Mouse (Mus musculus): ENCODE measurements at regions not wholly inside any gene's neighbourhood (a gene's known extent, or its start where the extent isn't known, plus 50 kb on each side); places are given as distances from the start of the nearest gene placed in this dataset.

GRCm38 (mm10) chr16:24143894-24144293 is 155.2 kb upstream of the Bcl6 start:
- no peak for DNase-seq (ENCODE audit: low spot score)

- DNase-seq (ENCODE audit: low spot score) = no peak
Observed at GRCm38 (mm10) chr16:24142915-24143541, 154.4 kb upstream of the Bcl6 start.

DNA sequence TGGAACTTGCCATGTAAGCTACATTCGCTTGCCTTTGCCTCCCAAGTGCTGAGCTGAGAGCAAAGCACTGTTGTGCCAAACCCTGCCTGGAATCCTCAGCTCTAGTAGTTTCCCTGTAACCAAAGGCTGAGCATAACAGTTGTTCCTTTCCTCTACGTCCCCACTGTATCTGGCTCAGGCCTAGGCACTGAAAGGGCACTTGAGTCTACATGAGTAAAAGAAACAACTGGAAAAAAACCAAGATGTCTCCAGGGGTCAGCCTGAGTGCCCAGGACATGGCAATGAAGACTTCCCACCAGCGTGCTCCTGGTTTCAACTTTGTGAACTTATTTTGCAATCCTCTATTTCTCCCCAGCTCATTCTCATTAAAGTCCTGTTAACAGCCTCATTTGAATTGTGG is 150.5 kb upstream of the Bcl6 start:
- DNase-seq (ENCODE audit: low spot score) = no peak

DNA sequence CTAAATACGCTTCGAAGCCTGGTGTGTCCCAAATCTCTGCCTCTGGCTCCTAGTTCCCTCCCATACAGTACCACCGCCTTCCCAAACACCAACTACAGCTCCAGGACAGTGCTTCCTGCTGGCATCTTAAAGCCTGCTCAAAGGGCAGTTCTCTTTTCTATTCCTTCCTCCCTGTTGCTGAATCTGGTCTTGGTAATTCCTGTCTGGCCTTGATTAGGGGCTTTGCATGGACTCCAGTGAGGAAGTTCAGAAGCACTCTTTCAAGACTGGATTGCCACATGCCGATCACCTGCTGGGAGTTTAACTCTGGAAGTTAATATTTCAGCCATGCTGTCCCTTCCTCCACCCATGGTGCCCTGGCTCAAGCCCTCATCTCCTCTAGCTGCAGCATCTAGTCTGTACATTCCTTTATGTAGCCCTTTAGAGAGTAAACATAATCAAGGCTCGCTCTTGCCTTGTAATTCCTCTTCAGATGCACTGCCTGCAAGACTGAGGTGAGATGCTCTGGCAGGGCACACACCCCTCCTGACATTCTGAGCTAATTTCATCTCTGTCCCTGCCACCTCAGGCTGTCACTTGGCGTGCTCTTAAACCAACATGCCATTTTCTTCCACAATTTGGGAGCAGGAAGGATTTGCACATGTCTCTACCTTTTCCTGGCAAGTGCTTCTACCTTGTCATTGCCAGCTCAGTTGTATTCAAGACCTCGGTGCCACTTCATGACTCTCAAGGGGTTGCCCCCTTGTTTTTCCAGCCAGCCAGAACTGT is 148.8 kb upstream of the Bcl6 start:
- DNase-seq (ENCODE audit: low spot score) = no peak

- no peak for DNase-seq (ENCODE audit: low spot score)
Observed at GRCm38 (mm10) chr16:24136483-24137148, 148.0 kb upstream of the Bcl6 start.

GRCm38 (mm10) chr16:24135841-24136240 is 147.2 kb upstream of the Bcl6 start:
- no peak for DNase-seq (ENCODE audit: low spot score)

DNA sequence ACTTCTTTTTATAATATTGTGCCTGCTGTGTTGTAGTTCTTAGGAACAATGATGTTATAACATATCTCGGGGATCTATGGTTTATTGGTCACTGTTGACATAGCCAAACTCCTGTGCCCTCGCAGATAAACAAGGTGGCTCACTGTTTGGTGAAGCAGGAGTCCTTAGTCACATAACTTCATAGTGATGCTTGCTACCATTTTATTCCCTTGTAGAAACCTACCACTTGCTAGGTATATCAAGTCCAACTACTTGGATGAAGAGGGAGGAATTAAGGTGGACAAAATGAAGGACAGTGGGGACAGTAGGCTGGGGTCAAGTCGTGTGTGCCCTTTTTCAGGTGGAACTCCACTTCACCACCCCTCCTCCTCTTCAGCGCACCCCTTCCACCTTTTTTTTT is 146.7 kb upstream of the Bcl6 start:
- no peak for DNase-seq (ENCODE audit: low spot score)

DNA sequence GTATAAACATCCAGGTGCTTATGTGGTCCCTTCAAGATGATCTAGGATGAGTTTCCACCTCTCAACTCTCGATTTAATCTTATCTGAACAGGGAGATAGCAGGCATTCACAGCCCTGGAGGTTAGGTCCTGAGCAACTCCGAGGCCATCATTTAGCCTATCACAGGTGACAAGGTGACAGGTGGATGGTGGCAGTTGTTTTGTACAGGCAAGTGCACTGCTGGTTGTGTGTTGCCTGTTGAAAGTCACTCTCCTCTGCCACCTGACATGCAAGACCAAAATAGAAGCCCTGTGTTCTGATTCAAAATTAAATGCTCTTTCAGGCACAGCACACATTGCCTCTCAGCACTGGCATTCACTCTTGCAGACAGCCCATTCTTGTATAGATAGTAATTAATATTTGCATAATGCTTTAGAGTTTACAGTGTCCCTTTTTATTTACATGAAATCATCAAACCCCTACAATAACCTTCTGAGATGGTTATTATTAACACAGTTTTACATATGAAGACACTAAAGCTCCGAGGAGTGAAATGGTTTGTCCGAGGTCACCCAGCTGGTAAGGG is 145.9 kb upstream of the Bcl6 start:
- DNase-seq (ENCODE audit: low spot score) = no peak

- DNase-seq (ENCODE audit: low spot score) = no peak
Observed at GRCm38 (mm10) chr16:24130646-24131045, 142.0 kb upstream of the Bcl6 start.

DNA sequence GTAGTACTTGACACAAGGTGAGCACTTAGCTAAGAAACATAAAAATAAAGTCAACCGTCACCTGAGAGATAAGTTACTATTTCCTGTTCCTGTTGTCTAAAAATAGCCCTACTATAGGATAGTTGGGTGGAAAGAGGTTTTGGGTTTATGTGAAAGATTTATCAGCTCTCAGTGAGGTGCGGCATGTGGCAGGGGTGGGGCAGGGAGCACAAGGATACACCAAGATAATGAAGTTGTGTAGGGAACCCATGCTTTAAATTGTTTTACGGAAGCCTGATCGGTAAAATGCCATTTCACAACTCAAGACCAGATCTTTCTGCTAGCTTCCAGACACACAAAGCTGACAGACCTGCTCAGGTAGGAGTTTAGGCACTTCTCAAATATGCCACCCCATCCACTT is 141.0 kb upstream of the Bcl6 start:
- no peak for DNase-seq (ENCODE audit: low spot score)

GRCm38 (mm10) chr16:24128566-24128965 is 139.9 kb upstream of the Bcl6 start:
- DNase-seq (ENCODE audit: low spot score) = no peak

- no peak for DNase-seq (ENCODE audit: low spot score)
Observed at GRCm38 (mm10) chr16:24124766-24125165, 136.1 kb upstream of the Bcl6 start.

DNA sequence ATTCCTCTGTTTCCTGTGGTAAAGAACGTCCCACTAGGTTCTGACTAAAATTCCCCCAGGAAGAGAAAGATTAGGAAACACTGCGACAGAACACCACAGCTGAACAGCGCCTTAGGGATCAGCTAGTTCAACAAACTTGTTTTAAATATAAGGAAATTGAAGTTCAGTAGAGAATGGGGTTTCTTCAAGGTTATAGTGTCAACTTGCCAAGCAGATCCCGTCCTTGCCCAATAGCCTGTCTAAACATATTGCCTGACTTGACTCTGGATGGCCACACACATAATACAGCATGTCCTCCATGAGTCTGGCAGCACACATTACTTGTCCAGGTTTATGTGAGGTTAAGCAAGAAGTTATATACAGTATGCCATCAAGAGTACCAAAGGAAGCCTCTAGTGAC is 135.4 kb upstream of the Bcl6 start:
- no peak for DNase-seq (ENCODE audit: low spot score)

DNA sequence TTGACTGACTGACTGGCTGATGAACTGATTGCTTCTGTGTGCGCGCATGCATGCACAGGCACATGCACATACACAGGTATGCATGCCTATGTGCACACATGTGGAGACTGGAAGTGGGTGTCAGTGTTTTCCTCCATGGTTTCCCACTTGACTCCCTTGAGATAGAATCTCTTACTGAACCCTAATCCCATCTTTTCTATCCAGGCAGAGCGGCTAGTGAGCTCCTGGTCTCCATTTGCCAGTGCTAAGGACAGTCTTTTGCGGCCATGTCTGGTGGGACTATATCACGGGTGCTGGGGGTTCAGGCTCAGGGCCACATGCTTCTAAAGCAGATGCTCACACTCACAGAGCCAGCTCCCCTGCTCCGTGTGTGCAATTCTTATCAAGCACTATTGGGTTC is 133.0 kb upstream of the Bcl6 start:
- no peak for DNase-seq (ENCODE audit: low spot score)

GRCm38 (mm10) chr16:24120836-24121235 is 132.2 kb upstream of the Bcl6 start:
- DNase-seq (ENCODE audit: low spot score) = no peak

GRCm38 (mm10) chr16:24118487-24118886 is 129.8 kb upstream of the Bcl6 start:
- DNase-seq (ENCODE audit: low spot score) = no peak

GRCm38 (mm10) chr16:24102854-24103690 is 114.4 kb upstream of the Bcl6 start:
- DNase-seq (ENCODE audit: low spot score) = no peak

DNA sequence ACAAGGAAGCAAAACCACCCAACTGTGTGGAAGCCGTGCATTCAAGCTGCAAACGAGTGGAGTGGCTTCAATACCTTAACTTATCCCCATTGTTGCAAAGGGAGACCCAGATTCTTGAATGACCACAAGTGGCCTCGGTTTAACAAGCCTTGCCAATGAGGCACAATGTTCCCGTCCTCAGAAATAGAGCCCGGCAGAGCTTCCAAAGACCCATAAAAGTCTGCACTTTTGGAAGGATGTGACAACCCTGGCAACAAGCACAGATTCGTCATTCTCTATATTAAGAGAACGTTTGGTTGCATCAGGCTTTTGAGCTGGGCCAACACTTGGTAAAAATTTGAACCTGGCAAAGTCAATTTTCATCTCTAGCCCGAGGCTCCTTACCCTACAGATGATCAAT is 108.9 kb upstream of the Bcl6 start:
- DNase-seq (ENCODE audit: low spot score) = no peak

DNA sequence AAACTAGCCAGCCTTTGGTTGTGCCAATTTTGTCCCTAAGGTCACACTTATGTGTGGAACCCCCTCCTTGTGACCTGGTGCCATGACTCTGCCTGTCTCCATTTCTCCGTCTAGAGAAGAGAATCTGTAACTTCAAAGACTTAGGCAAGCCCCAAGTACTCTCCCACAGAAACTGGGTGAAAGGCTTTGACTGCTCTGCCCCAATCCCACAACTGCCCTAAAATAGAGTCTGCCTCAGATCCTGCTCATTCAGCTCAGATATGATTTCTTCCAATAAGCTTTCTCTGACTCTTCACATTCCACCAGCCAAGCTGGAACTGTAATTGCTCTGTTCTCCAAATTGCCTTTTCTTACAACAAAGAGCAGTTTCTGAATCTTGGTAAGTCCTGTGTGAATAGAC is 107.4 kb upstream of the Bcl6 start:
- no peak for DNase-seq (ENCODE audit: low spot score)

GRCm38 (mm10) chr16:24095630-24096029 is 107.0 kb upstream of the Bcl6 start:
- no peak for DNase-seq (ENCODE audit: low spot score)

DNA sequence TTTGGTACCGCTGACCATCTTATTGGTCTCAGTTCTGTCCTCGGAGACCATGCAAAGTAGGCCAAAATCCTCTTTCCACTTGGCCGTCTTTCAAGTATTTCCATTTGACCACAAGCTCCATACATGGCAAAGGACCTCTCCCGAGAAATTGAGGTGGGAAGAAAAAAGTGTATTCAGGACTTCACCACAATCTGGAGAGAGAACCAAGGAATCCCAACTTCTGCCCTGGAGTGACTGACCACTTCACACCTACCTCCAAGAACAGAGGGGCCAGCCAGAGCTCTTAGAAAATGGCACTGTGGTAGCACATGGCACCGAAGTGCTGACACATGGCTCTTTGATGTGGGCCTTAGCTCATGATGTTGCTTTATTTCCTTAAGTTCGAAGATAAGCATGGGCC is 105.9 kb upstream of the Bcl6 start:
- no peak for DNase-seq (ENCODE audit: low spot score)

DNA sequence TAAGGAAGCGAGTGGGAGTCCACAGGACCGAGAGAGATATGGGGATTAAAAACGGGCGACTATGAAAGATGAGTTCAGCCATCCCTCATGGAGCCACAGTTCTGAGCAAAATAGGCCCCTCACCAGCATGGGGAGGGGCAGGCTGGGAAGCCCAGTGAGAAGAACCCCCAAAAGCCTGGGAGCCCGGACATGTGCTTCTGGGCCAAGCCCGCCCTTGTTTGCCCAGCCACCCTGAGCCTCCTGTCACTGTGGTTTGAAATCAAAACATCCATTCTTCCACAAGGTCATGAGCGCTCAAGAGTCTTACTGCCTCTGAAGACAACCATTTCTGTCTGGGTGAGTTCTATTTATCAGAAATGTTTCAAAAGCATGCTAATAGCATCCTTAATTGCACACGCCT is 105.0 kb upstream of the Bcl6 start:
- DNase-seq (ENCODE audit: low spot score) = no peak
